Comparison of ENCODE assay signal across 9 mouse cellular contexts in the genomic region with DNA sequence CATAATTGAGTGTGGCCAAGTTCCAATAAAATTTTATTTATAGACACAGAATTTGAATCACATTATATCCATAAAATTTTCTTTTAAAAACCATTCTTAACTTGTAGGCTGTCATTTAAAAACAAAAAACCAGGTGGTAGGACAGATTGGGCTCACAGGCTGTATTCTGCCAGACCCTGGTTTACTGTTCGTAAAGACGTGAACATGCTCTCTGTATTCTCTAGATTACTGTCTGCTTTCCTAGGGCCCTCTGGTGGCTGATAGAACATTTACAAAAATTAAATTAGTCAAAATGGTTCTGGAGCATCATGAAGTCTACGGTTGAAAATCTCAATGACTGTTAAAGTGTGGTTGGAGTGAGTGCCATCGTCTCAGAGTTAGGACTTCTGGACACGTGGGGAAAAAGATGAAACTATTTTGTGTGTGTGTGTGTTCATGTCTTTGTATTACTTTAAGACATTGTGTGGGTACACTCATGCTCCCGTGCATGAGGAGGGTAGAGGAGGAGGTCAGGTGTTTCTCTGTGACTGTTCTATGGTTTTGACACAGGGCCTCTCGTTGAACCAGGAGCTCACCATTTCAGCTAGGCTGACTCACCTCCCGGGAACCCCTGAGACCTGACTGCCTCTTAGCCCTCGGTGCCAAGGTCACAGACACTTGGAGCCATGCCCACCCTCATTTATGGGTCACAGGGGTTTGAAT. TPM values are rescaled to one million over a fixed set of nuclear protein-coding genes. Genes with fewer than 3 reads are reported as not detected.
DNase-seq lines count a peak whose midpoint lies in the region; ATAC-seq lines count a peak whose summit lies in the region.
"Had no signal": no experiment of that assay in that cellular context is flagged by ENCODE, and none has a peak within 500 bp of the region (broad histone marks: within the 10 kb centered on the region; RNA-seq: fewer than 3 reads in every experiment).

No protein-coding gene starts in this region.

- H3K27me3 ChIP-seq in forebrain, embryonic 14.5 days (replicated peaks; ENCODE audit: control insufficient read depth, insufficient read depth, low read length) = no peaks in the 10 kb centered on the region
- H3K27me3 ChIP-seq in forebrain, embryonic 12.5 days = no peaks in the 10 kb centered on the region
- H3K27me3 ChIP-seq in heart, embryonic 12.5 days (replicated peaks) = no peaks in the 10 kb centered on the region
- H3K27me3 ChIP-seq: liver, embryonic 13.5 days had no signal

- H3K9me3 ChIP-seq in forebrain, embryonic 14.5 days (replicated peaks; ENCODE audit: control insufficient read depth, low read length) = no peaks in the 10 kb centered on the region
- H3K9me3 ChIP-seq in forebrain, embryonic 12.5 days = no peaks in the 10 kb centered on the region; the same call in 1 of the 2 replicates
- H3K9me3 ChIP-seq in heart, embryonic 12.5 days (replicated peaks) = no peaks in the 10 kb centered on the region

- peaks cover 8% of the 10 kb centered on the region; the same call in 1 of the 2 replicates for H3K36me3 ChIP-seq in forebrain, embryonic 14.5 days (ENCODE audit: control insufficient read depth, insufficient read depth, low read length)
- peaks cover 16% of the 10 kb centered on the region for H3K36me3 ChIP-seq in forebrain, embryonic 12.5 days (replicated peaks)
- H3K36me3 ChIP-seq in heart, embryonic 12.5 days = peaks cover 12% of the 10 kb centered on the region

- H3K9ac ChIP-seq in forebrain, embryonic 14.5 days (ENCODE audit: low read length) = no peak overlapping the region
- no peak overlapping the region for H3K9ac ChIP-seq in forebrain, embryonic 12.5 days
- H3K9ac ChIP-seq in heart, embryonic 12.5 days = no peak overlapping the region
- H3K9ac ChIP-seq: liver, embryonic 13.5 days had no signal

- no peaks in the 10 kb centered on the region for H3K4me1 ChIP-seq in forebrain, embryonic 14.5 days (ENCODE audit: control insufficient read depth, insufficient read depth, low read length)
- H3K4me1 ChIP-seq in forebrain, embryonic 12.5 days = no peaks in the 10 kb centered on the region
- peaks cover 5% of the 10 kb centered on the region for H3K4me1 ChIP-seq in heart, embryonic 12.5 days (replicated peaks)

- no peak overlapping the region for H3K4me3 ChIP-seq in forebrain, embryonic 14.5 days (ENCODE audit: low read depth, low read length)
- no peak overlapping the region for H3K4me3 ChIP-seq in forebrain, embryonic 12.5 days (replicated peaks)
- no peak overlapping the region for H3K4me3 ChIP-seq in heart, embryonic 12.5 days
- H3K4me3 ChIP-seq: liver, embryonic 13.5 days had no signal

- 0 out of 2 replicates have a peak, but pooled peaks have one; percentile 48 for ATAC-seq in forebrain, embryonic 14.5 days
- no peak for ATAC-seq in forebrain, embryonic 12.5 days (ENCODE audit: low FRiP score)
- ATAC-seq in common myeloid progenitor, adult 5-6 weeks (replicated peaks; ENCODE audit: low read depth, poor library complexity, severe bottlenecking) = peak; percentile 81
- ATAC-seq in megakaryocyte progenitor cell, adult 5-6 weeks (replicated peaks; ENCODE audit: poor library complexity) = peak; percentile 89
- no peak for ATAC-seq in heart, embryonic 12.5 days (ENCODE audit: insufficient number of reproducible peaks, low FRiP score)

- H3K27ac ChIP-seq in forebrain, embryonic 14.5 days (ENCODE audit: low read depth, low read length) = no peak overlapping the region
- H3K27ac ChIP-seq in forebrain, embryonic 12.5 days = no peak overlapping the region
- no peak overlapping the region for H3K27ac ChIP-seq in heart, embryonic 12.5 days (ENCODE audit: poor library complexity, severe bottlenecking)
- H3K27ac ChIP-seq: liver, embryonic 13.5 days had no signal

- WGBS in forebrain, embryonic 14.5 days = 80% methylated on average over 9 of the region's 9 CpGs
- 84% methylated on average over 9 of the region's 9 CpGs for WGBS in forebrain, embryonic 12.5 days
- WGBS in heart, embryonic 12.5 days = 74% methylated on average over 9 of the region's 9 CpGs

- peak; percentile 65 for DNase-seq in forebrain, embryonic 14.5 days (ENCODE audit: low spot score)
- peak; percentile 26 for DNase-seq in right cerebral cortex, adult 18-20 months
- DNase-seq in right cerebral cortex, postnatal 25 days = no peak
- no peak for DNase-seq in left cerebral cortex, adult 8-10 months (ENCODE audit: low spot score in 2 of 2)
- DNase-seq: liver, embryonic 13.5 days had no signal

- no peak overlapping the region for H3K4me2 ChIP-seq in forebrain, embryonic 14.5 days (ENCODE audit: low read length)
- no peak overlapping the region for H3K4me2 ChIP-seq in forebrain, embryonic 12.5 days
- H3K4me2 ChIP-seq in heart, embryonic 12.5 days = no peak overlapping the region
- H3K4me2 ChIP-seq: liver, embryonic 13.5 days had no signal

RNA-seq across cellular contexts. Expression of gene Nfatc3, which starts 16.7 kb away (rescaled TPM):
- 2.6 and 2.7 TPM in 2 replicates for polyA plus RNA-seq in forebrain, embryonic 14.5 days (2014; fragmentation: Nextera tagmentation; extraction: Ambion mirVana)
- 4.9 and 6.6 TPM in 2 replicates for polyA plus RNA-seq in forebrain, embryonic 12.5 days (2016; fragmentation: Nextera tagmentation; extraction: Ambion mirVana)
- 37.3 and 47.8 TPM in 2 replicates for total RNA-seq in common myeloid progenitor, adult 5-6 weeks (2017)
- 112 and 126 TPM in 2 replicates for total RNA-seq in megakaryocyte progenitor cell, adult 5-6 weeks (2015)
- 25.2 and 32.7 TPM in 2 replicates for total RNA-seq in megakaryocyte progenitor cell, adult 5-6 weeks (2017)
- total RNA-seq in left cerebral cortex, adult 8-10 months (2022) = 10 to 100 TPM; 12.9 to 15.5 (median 14.7) TPM
- polyA plus RNA-seq in heart, embryonic 12.5 days (2016; fragmentation: Nextera tagmentation; extraction: Ambion mirVana) = 4.6 and 5.3 TPM in 2 replicates

Comparison
In these comparisons a context has a peak if more than half of its experiments do, and no peak if none do; other contexts are left out.
1. ATAC-seq: peak in forebrain, embryonic 14.5 days (single experiment), common myeloid progenitor, adult 5-6 weeks (single experiment) and megakaryocyte progenitor cell, adult 5-6 weeks (single experiment); none in forebrain, embryonic 12.5 days (single experiment) and heart, embryonic 12.5 days (single experiment).
2. DNase-seq: peak in forebrain, embryonic 14.5 days (single experiment) and right cerebral cortex, adult 18-20 months (single experiment); none in right cerebral cortex, postnatal 25 days (single experiment) and left cerebral cortex, adult 8-10 months (0 of 2).